Mouse (Mus musculus) layer of hippocampus, adult 18-20 months (tissue): ENCODE data around the gene Dnajc25. TPM values are rescaled to one million over a fixed set of nuclear protein-coding genes. Genes with fewer than 3 reads are reported as not detected.

Experiments
- DNase-seq, 2 experiments: peaks; one replicate each; pipeline ENCODE4 v3.0.0; 2022; ENCODE audit warnings: low spot score in 2 of 2
- total RNA-seq, 2 experiments: library from RNA; stranded (reverse); gene quantifications; 2 replicates each; pipeline ENCODE4 v1.2.3; 2021

The Dnajc25 gene
- total RNA-seq, 2 experiments from 2014 or later: 3.4 to 4.8 TPM

DNA sequence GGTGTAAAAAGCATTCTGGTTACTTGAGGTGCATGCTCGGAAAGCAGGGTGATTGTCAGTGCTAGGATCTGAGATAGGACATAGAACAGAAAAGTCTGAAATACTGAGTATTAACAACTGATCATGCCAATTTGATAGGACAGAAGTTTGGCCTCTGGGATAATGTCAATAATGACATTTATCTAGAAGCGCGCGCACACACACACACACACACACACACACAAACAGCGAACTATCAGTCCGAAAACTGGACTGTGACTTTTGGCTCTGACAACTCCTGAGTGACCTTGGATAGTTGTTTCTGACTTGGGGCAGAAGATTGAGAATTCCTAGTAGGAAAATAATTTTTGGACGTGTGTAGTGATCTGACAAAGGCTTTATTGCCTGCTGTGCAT is 8.9 kb downstream of the Dnajc25 start:
- no peak for DNase-seq

DNA sequence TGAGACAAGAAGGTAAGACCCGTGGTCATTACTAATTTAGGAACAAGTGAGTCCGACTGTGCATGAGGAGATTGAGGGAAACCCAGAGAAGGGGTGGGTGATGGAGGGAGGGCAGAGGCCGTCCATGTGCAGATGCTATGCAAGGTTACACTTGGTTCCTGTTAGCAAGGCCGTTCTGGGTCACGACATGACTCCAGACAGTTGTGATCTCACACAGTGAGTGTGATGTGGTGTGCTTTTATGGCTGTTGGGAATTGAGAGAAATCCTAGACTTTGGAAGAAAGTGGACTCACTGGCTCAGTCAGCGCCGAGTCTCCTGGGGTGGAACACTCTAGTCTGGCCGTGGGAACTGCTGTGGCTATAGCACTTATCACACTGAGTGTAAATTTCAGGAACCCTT is 11.3 kb downstream of the Dnajc25 start:
- no peak for DNase-seq

DNA sequence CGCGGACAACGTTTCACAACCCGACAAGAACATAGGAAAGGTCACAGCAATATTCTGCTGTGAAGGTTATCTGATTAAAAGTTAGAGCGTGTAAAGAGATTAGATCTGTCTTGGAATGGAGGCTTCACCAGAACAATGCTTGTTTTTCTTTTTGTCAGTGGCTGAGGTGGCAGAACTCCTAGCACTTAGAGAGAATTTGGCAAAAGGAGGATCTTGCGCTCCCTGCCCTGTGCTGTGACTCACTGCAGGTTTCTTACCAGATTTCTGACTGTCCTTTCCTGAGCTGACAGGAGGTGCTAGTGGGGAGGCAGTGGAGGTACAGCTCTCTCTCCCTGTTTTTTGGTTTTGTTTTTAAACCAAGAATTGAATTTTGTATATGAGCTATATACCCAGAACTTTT is 12.2 kb downstream of the Dnajc25 start:
- DNase-seq: no peak

DNA sequence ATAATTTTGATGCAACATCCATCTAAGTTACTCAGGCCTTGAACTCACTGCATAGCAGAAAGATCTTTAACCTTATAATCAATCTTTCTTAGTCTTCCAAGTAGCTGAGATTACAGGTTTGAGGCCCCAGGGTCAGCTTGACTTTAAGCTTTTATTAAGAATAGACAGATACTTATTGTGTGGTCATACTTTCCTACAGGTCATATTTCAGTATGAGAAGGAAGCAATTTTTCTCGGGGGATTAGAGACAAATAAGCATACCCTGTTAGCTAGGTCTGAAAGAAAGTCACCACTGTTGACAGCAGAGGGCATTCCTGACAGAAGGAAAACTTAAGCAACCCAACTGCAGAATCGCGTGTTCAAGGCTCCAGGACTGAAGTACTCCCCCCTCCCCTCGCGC is 13.1 kb downstream of the Dnajc25 start:
- no peak for DNase-seq

DNA sequence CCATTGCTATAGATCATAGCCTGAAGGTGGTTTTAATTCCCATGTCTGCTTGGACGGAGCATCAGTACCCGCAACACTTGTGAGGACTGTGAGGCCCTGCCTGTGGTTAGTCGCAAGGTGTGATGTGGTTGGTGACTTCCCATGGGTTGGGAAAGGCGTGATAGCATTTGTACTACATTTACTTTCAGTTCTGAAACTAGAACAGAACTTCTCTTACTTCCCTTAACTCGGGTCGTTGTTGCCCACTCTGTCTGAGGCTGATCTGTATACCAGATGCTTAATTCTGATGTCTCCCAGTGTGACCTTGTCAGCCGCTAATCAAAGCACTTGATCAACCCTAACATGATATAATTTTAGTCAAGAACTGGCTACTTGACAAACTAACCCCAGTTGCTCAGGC is 14.3 kb downstream of the Dnajc25 start:
- no peak for DNase-seq

DNA sequence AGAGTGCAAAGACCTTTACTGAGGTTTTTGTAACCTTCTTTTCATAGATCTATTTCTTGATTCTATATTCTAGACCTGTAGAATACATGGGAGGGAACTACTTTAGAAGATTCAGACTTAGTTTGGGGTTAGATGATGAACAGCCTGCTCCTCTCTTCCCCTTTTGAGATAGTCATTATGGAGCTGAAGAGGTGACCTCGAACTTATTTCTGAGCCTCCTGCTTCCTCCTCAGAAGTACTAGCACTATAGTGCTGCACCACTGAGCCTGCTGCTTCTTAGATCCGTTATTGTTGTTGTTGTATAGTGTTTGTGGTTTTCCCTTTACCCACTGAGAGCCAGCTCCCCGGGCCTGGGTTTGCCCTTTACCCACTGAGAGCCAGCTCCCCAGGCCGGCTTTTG is 14.8 kb downstream of the Dnajc25 start:
- no peak for DNase-seq

DNA sequence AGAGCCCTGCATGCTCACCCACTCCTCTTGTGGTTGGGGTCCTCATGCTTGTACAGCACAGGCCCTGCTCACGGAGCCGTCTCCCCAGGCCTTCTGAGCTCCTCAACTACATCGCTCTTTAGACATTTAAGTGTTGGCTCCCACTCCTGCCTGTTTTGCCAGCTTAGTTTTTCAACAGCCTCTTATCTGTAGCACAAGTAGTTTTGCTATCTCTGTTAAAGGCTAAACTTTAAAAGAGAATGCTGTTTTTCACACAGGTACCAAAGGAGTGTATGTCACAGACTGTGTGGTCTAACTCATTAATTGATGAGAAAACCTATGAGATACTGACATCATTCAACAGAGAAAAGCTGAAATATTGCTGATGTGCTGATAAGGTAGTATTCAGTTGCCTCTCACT is 16.6 kb downstream of the Dnajc25 start:
- DNase-seq: no peak

DNA sequence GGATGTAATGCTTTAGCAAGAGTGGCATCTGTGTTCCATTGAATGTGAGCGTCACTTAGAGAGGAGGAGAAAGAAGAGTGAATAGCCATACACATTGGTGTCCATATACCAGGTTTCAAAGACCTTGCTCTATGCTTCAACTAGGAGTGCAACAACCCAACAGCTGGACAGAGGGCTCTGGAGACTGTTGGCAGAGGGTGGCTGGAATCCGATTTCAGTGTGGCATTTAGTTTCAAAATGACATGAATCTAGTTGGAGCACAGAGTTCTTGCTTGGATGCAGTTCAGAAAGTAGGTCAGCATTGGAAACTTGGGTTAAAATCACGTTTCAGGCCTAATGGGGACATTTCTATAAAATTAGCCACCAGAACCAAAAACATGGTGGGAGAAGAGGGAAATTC is 20.3 kb downstream of the Dnajc25 start:
- DNase-seq: no peak

DNA sequence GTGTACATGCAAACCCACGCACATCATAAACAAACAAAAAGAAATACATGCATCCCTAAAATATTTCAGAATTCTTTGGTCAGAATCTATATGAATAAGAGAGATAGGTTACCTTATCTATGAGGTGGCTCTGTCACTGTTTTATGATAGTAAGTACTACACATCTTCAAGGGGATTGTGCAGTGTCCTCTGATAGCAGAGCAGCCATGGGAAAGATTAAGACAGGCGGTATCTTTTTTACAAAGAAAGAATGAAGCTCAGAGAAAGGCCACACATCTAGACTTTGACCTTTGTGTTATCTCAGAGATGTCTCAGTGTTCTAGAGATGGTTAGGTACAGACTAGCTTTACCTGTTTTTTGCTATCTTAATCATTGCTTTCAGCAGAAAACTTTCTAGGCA is 22.1 kb downstream of the Dnajc25 start:
- DNase-seq: no peak

DNA sequence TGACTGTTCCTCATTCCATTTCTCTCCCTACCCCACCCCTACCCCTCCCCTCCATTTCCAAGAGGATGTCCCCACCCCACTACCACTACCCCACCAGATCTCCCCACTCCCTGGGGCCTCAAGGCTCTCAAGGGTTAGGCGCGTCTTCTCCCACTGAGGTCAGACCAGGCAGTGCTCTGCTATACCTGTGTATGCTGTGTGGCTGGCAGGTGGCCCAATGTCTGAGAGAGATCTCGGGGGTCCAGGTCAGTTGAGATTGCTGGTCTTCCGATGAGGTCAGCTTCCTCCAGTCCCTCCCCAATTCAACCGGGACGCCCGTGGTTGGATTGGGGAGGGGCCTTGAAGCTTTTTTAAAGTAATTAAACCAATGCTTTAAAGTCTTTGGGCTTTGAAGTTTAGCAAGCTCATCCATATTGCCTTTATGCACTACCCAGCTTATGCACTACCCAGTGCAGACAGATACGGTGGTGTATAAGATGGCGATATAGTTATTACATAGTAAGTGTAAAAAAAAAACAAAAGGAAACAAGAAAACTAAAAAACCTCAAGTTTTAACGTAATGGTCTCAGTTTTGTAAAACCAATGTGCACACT is 39.6 kb downstream of the Dnajc25 start:
- no peak for DNase-seq

DNA sequence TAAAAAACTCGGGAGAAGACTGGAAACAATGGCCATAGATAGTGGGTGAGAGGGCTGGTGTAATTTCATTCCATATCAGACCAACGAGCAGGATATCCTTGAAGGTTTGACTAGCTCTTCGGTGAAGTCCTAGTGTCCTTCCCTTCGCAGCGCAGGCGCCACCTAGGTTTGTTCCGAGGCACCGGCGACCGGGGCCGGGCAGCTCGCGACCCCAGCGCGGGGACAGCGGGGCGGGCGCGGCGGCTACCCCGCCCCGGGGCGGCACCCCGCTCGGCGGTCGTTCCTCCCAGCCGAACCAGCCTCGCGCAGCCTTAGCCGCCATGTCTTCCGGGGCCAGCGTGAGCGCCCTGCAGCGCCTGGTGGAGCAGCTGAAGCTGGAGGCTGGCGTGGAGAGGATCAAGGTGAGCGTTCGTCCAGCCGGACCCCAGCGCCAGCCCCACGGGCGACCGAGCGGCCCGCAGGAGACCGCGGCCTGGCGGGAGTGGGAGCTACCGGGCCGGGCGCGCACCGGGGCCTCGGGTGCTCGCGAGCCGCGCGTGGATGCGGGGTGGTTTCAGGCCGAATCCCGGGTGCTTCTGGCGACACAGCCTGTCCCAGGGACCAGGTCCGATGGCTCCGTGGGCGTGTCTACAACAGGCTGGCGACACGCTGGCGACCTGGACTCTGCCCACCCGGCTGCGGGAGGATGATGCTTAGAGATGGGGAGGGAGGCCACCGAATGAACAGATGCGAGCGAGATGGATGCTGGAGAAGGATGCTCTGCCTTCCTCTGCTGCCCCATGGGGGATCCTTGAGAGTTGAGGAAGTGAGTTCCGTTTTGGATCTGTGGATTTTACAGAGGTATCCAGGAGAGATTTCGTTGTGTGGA is 40.3 kb downstream of the Dnajc25 start, which contains the start of gene Gng10:
Gene Gng10 (plus strand): TSS at position 171 of the 868 bp plus-strand sequence.
- DNase-seq: peak; percentile 51 to 74

DNA sequence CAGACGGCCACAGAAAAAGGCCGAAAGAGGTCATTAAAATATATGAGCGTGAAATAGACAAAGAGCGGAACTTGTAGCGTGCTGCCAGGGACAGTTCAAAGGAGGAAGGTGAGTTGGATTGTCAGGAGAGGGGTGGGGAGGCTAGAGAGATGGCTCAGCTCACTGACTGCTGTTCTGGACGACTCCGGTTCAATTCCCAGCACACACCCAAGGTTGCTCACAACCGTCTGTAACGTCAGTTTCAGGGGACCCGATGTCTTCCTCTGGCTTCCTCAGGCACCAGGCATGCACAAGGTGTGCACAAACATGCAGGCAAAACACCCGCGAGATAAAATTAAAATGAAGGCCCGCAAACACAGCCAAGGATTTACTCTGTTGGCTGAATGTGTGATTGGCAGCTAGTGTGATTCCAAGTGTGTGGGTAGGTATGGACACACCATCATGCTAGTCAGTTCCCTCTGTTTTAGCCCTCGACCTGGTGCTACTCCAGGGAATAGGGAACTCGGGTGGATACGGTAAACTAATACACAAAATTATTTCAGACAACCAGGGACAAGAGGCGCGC is 41.0 kb downstream of the Dnajc25 start:
- DNase-seq: peak in 1 of 2 experiments; percentile 19

DNA sequence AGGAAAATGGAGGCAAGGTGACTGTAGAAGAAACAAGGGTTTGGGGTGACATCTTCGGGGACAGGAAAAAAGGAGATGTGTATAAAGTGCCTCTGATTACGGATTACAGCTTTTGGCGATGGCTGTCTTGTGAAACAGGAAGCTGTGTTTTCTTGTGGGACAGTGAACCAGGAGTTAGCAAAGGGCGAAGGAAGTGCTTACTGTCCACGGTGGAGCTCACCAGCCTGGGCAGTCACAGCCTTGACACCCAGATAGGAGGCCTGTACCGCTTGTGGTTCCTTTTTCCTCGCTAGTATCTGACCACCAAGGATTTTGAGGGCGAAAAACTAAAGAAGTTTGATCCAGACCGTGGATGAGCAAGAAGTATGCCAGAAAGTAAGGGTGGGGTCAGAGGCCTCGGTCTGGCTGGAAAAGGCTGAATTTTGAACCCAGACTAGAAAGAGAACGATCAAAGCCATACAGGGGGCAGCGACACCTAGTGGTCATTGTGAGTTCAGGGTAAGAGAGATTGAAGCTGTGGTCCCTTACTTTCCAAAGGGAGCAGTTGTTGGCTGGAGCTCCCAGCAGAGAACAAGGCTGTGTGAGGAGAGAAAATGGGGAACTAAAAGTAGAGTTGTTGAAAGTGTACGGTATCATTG is 41.7 kb downstream of the Dnajc25 start:
- peak; percentile 46 to 75 for DNase-seq

DNA sequence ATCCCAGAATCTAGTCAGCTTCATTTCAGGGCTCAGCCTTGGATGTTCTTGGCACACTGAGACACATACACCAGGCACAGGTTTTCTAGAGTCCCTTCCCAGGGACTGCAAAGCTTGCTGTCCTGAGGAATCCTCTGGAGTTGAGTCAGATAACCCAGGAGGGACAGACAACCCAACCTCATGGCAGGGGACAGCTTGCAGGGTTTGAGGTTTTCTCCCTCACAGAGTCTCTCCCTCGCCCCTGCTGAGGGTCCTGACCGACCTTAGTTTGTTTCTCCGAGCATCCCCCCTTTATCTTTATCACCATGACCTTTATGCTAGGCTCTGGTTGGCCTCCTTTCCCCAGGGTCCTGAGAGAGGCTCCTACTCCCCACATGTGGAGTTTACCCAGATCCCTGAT is 42.7 kb downstream of the Dnajc25 start:
- no peak for DNase-seq

DNA sequence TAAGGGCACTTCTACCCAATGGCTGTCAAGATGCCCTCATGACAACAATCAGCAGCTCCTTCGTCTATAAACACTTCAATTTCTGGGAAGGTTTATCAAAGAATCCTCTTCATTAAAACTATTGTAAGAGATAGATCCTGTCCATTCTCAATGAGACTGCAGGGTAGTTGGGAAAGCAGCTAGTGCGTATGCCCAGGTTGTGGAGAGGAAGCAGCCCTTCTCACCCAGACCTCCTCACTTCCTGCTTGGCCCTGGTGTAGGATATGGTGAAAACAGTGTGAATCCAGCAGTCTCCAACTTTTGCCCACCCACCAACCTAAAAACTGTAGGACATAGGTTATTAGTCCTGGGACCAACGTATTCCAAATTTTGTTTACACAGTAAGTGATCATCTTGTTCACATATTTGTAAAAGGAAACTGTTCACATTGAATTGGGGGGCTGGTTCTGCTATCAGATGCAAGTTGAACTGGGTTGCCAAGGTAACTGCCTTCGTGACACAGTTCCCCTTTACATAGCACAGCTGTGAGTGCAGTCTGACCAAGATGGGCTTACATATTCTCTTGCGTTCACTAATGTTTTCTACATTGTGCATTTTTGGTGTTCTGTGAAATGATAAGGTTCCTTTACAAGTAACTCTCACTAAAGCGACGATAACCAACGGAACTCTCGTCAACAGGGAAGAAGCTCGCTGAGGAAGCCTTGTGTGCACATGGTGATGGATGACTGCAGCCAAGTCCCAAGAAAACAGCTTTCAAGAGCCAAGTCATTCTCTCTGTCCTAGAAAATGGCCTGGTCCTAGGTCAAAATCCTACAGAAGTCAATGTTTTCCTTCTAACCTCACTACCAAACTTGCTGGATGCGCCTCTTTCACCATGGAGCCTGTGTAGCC is 45.8 kb downstream of the Dnajc25 start:
- no peak for DNase-seq

DNA sequence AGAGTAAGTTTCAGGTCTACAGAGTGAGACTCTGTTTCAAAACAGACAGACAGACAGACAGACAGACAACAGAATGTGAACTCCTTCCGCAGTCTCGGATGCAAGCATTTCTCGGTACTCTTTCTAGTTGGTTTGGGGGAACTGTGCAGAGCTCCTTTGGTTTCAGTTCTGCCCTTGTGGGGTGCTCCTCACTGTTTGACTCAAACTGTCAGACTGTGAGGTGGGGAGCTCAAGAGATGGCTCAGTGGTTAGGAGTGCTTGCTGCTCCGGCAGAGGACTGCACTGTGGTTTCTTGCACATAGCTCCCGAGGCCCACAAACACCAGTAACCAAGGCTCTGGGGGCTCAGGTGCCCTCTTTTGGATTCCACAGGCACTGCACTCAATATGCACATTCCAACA is 48.2 kb downstream of the Dnajc25 start:
- no peak for DNase-seq

DNA sequence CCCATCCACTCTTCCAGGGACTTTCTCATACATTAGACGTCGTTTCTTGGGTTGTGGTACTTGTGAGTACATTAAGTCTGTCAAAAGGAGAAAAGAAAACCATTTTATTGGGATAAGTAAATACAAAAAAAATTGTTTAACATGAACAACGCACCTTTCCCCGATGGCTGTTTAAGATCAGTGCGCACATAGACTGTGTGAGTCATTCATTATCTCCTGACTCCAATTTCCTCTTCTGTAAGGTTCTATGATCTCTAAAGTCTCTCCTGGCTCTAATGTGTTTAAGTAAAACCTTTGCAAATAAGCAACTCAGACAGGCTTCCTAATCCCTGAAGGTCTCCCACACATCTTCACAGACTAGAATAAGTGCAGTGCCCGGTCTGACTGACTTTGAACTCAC is 49.0 kb downstream of the Dnajc25 start:
- DNase-seq: no peak

DNA sequence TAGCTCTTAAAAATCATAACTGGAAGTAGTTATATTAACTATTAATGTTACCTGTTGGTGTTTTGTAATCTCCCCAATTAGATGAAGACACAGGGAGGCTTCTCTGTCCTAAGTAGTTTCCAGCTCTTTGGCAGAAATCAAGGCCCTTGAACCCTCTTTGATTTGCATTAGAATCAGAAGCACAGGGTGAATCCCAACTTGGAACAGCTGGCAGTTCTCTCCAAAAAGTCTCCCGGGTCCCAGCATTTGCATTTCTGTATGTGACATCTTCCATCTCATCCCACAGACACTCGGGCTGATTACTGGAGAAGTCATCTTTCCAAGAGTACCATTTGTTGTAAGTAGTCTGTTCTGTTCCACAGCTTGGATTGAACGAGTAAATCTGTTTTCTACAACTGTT is 52.4 kb downstream of the Dnajc25 start:
- no peak for DNase-seq

DNA sequence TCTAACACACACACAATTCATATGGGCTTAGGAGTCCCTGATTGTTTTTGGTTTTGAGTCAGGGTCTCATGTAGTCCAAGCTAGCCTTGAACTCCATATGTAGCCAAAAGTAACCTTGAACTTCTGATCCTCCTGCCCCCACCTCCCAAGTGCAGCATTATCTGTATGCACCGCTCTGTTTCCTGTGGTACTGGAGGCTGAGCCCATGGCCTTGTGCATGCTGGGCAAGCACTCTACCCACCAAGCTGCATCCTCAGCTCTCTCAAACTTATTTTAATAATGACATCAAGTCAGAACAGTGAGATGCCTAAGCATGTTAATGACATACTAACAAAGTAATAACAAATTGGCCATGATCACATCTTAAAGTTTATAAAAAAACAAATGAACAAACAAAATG is 56.2 kb downstream of the Dnajc25 start:
- DNase-seq: no peak

DNA sequence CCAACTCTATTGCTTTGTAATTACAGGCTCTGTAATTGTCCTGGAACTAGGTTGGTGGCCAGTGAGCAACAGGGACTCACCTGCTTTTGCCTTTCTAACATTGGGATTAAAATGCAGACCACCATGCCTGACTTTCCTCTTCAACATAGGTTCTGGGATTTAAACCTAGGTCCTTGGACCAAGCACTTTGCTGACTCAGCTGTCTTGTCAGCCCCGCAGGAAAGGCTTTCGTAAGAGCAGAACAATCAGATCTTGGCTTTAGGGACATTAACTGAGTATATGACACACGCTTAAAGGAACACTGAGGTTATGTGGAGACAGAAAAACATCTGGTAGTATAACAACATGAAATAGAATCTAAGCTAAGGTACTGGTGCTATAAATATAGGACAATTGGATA is 63.1 kb downstream of the Dnajc25 start:
- DNase-seq: no peak

DNA sequence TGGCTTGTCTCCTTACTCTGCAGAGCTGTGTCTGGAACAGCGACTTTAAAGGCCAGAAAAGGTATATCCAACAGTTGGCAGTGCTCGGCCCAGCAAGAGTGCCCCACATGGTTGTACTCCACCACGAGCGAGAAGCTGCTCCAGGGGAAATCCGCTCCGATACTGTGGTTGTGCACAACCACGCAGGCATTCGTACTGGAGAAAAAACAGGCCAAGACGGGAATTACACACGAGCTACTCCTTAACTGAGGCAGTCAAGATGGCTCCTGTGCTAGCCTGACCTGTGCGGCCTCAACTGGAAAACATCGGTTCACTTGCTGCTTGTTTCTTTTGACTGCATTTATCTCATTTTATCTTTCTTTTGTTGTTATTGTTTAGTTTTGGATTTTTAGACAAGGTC is 67.7 kb downstream of the Dnajc25 start:
- DNase-seq: no peak
